13 mouse cellular contexts compared by ENCODE assay signal in genomic region chr3:39208651-39209050, GRCm38 (mm10).
"Had no signal": no experiment of that assay in that cellular context is flagged by ENCODE, and none has a peak within 500 bp of the region (broad histone marks: within the 10 kb centered on the region; RNA-seq: fewer than 3 reads in every experiment).

No protein-coding gene starts in this region.

- H3K4me2 ChIP-seq: lung, embryonic 14.5 days; midbrain, embryonic 12.5 days; neural tube, embryonic 13.5 days; neural tube, embryonic 15.5 days had no signal

- H3K4me3 ChIP-seq: midbrain, embryonic 10.5 days; midbrain, embryonic 12.5 days; myocyte; neural tube, embryonic 13.5 days; neural tube, embryonic 15.5 days had no signal

- H3K9ac ChIP-seq: lung, embryonic 14.5 days; midbrain, embryonic 12.5 days; neural tube, embryonic 13.5 days; neural tube, embryonic 15.5 days had no signal

- DNase-seq: lung, adult 18-20 months; lung, embryonic 14.5 days; lung, postnatal 10 days; lung, postnatal 4 days; spleen, adult 18-20 months; thymus, adult 18-20 months; thymus, postnatal 14 days; thymus, postnatal 36 days had no signal

- H3K27me3 ChIP-seq: midbrain, embryonic 12.5 days; neural tube, embryonic 13.5 days; neural tube, embryonic 15.5 days had no signal

- H3K27ac ChIP-seq: midbrain, embryonic 10.5 days; midbrain, embryonic 12.5 days; neural tube, embryonic 13.5 days; neural tube, embryonic 15.5 days had no signal

- H3K9me3 ChIP-seq: midbrain, embryonic 10.5 days; midbrain, embryonic 12.5 days; neural tube, embryonic 13.5 days; neural tube, embryonic 15.5 days had no signal

- H3K36me3 ChIP-seq: midbrain, embryonic 10.5 days; midbrain, embryonic 12.5 days; neural tube, embryonic 13.5 days; neural tube, embryonic 15.5 days had no signal
